Mouse (Mus musculus): ENCODE data around the gene Ppcdc.

GRCm38 (mm10) chr9:57390869-57391268 lies 49.1 kb downstream of the Ppcdc start:
- TF ChIP-seq CTCF (IDR thresholded peaks at IDR 0.05; ENCODE audit: control insufficient read depth, insufficient read depth, low read length) (no peak), POLR2A (IDR thresholded peaks at IDR 0.05; ENCODE audit: borderline replicate concordance, control insufficient read depth, low read depth, low read length) (no peak)

Measured in bone marrow, adult 2 months (tissue).